Mouse (Mus musculus): ENCODE measurements around the gene Itpkb.

DNA sequence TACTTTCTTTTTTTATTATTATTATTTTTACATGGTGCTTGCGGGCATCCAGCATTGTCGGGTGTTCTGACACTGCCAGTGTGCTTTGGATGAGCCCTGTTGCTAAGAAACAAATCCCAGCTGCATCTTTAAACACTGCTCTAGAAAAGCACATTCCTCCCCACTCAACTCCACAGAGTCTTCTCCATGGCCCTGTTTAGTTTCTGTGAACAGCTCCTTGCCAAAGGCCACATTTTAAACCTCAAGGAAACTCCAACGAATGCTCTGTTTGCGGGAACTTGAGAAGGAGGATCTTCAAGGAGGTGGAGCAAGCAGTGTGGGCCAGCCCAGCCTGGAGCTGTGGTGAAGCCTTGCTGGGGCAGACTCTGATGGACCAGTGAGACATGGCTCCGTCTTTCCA, 130.4 kb downstream of the Itpkb start:
- TF ChIP-seq CTCF (IDR thresholded peaks at IDR 0.05), result no peak
- no peak for TF ChIP-seq EP300 (IDR thresholded peaks at IDR 0.05)

Measured in lung, postnatal 0 days (tissue).